Mouse (Mus musculus) MEL (cell line): ENCODE data around the gene Samd4. TPM values are rescaled to one million over a fixed set of nuclear protein-coding genes. Genes with fewer than 3 reads are reported as not detected.

Experiments used
- DNase-seq: peaks from one replicate; pipeline ENCODE4 v3.0.0; 2011; ENCODE audit warnings: low read depth, low spot score
- H3K27ac ChIP-seq: 2 replicates; pipeline ENCODE4 v1.5.1; 2012; ENCODE audit warnings: low read depth, mild to moderate bottlenecking, control low read depth, low read length, moderate library complexity; ENCODE audit not compliant: control insufficient read depth
- H3K27me3 ChIP-seq, 2 experiments: fragments of 150-350 bp in 1 of 2; sonication (generic) in 1 of 2; 2 replicates each; pipeline ENCODE4 v1.6.1; 2012; ENCODE audit warnings: low read length in 2 of 2, mild to moderate bottlenecking in 2 of 2, improper control_type of control experiment in 1 of 2, moderate library complexity in 1 of 2; ENCODE audit not compliant: insufficient read depth in 2 of 2, control insufficient read depth in 1 of 2
- H3K36me3 ChIP-seq, 2 experiments: 2 replicates each; pipeline ENCODE4 v1.6.1; 2012 to 2014; ENCODE audit warnings: low read length in 2 of 2, improper control_type of control experiment in 1 of 2, inconsistent platforms in 1 of 2, mild to moderate bottlenecking in 1 of 2; ENCODE audit not compliant: insufficient read depth in 2 of 2, control insufficient read depth in 1 of 2
- H3K4me1 ChIP-seq, 2 experiments: fragments of 150-350 bp in 1 of 2; sonication (generic) in 1 of 2; 2 replicates each; pipeline ENCODE4 v1.6.1; 2012; ENCODE audit warnings: low read length in 2 of 2, improper control_type of control experiment in 1 of 2, mild to moderate bottlenecking in 1 of 2; ENCODE audit not compliant: insufficient read depth in 2 of 2, control insufficient read depth in 1 of 2
- H3K4me3 ChIP-seq, 2 experiments: fragments of 150-350 bp in 1 of 2; sonication (generic) in 1 of 2; 2 replicates each; pipeline ENCODE4 v1.5.1; 2012; ENCODE audit warnings: low read depth in 2 of 2, low read length in 2 of 2, mild to moderate bottlenecking in 2 of 2, moderate library complexity in 2 of 2, control low read depth in 1 of 2, improper control_type of control experiment in 1 of 2; ENCODE audit not compliant: control insufficient read depth in 1 of 2, insufficient read depth in 1 of 2
- H3K79me2 ChIP-seq: 2 replicates; pipeline ENCODE4 v1.6.1; 2012; ENCODE audit warnings: mild to moderate bottlenecking, low read length, moderate library complexity; ENCODE audit not compliant: control insufficient read depth, poor library complexity, insufficient read depth
- H3K9ac ChIP-seq: 2 replicates; pipeline ENCODE4 v1.6.1; 2012; ENCODE audit warnings: low read depth, mild to moderate bottlenecking, control low read depth, low read length, moderate library complexity; ENCODE audit not compliant: control insufficient read depth, poor library complexity, severe bottlenecking
- H3K9me3 ChIP-seq: fragments of 150-350 bp; sonication (generic); replicated peaks from 2 replicates; pipeline ENCODE4 v1.6.1; 2012; ENCODE audit warnings: mild to moderate bottlenecking, low read length, improper control_type of control experiment, moderate library complexity; ENCODE audit not compliant: insufficient read depth
- BHLHE40 ChIP-seq: IDR thresholded peaks from 2 replicates; pipeline ENCODE4 v1.6.1; 2012; ENCODE audit warnings: low read depth, mild to moderate bottlenecking, inconsistent platforms, low read length, improper control_type of control experiment, borderline replicate concordance
- CHD1 ChIP-seq: IDR thresholded peaks from 2 replicates; pipeline ENCODE4 v1.6.1; 2012; ENCODE audit warnings: low read depth, mild to moderate bottlenecking, inconsistent platforms, low read length, improper control_type of control experiment
- E2F4 ChIP-seq: IDR thresholded peaks from 2 replicates; pipeline ENCODE4 v1.6.1; 2011; ENCODE audit warnings: low read depth, low read length, improper control_type of control experiment, borderline replicate concordance
- ELF1 ChIP-seq: IDR thresholded peaks from 2 replicates; pipeline ENCODE4 v1.6.1; 2014; ENCODE audit warnings: low read depth, mild to moderate bottlenecking, inconsistent platforms, low read length, improper control_type of control experiment, moderate library complexity
- EP300 ChIP-seq, 2 experiments: IDR thresholded peaks; 2 replicates each; pipeline ENCODE4 v1.6.1; 2011; ENCODE audit warnings: improper control_type of control experiment in 2 of 2, low read length in 2 of 2, low read depth in 1 of 2, mild to moderate bottlenecking in 1 of 2
- ETS1 ChIP-seq: IDR thresholded peaks from 2 replicates; pipeline ENCODE4 v1.6.1; 2012; ENCODE audit warnings: low read depth, mild to moderate bottlenecking, inconsistent platforms, low read length, improper control_type of control experiment, moderate library complexity
- GATA1 ChIP-seq: IDR thresholded peaks from 2 replicates; pipeline ENCODE4 v1.6.1; 2011; ENCODE audit warnings: low read depth, low read length, improper control_type of control experiment
- JUND ChIP-seq: IDR thresholded peaks from 2 replicates; pipeline ENCODE4 v1.6.1; 2011; ENCODE audit warnings: low read depth, mild to moderate bottlenecking, improper control_type of control experiment, low read length
- KAT2A ChIP-seq: conservative IDR thresholded peaks from 2 replicates; pipeline ENCODE4 v1.6.1; 2012; ENCODE audit warnings: low read depth, low read length, improper control_type of control experiment, inconsistent platforms
- MXI1 ChIP-seq: IDR thresholded peaks from 2 replicates; pipeline ENCODE4 v1.6.1; 2011; ENCODE audit warnings: mild to moderate bottlenecking, low read depth, low read length, improper control_type of control experiment
- MYB ChIP-seq: IDR thresholded peaks from 2 replicates; pipeline ENCODE4 v1.6.1; 2011; ENCODE audit warnings: mild to moderate bottlenecking, low read depth, low read length, improper control_type of control experiment
- MYC ChIP-seq: IDR thresholded peaks from 2 replicates; pipeline ENCODE4 v1.6.1; 2011; ENCODE audit warnings: low read depth, mild to moderate bottlenecking, low read length, improper control_type of control experiment, moderate library complexity
- NRF1 ChIP-seq: IDR thresholded peaks from 2 replicates; pipeline ENCODE4 v1.6.1; 2014; ENCODE audit warnings: low read depth, mild to moderate bottlenecking, inconsistent platforms, low read length, improper control_type of control experiment, moderate library complexity; ENCODE audit not compliant: poor library complexity, insufficient read depth, severe bottlenecking
- POLR2A ChIP-seq, 2 experiments: IDR thresholded peaks; 2 replicates each; pipeline ENCODE4 v1.6.1; 2011 to 2012; ENCODE audit warnings: low read length in 2 of 2, mild to moderate bottlenecking in 2 of 2, control low read depth in 1 of 2, improper control_type of control experiment in 1 of 2, low read depth in 1 of 2, moderate library complexity in 1 of 2; ENCODE audit not compliant: control insufficient read depth in 1 of 2, insufficient read depth in 1 of 2, poor library complexity in 1 of 2
- SIN3A ChIP-seq: IDR thresholded peaks from 2 replicates; pipeline ENCODE4 v1.6.1; 2012; ENCODE audit warnings: low read length, improper control_type of control experiment, inconsistent platforms
- SMC3 ChIP-seq: IDR thresholded peaks from 2 replicates; pipeline ENCODE4 v1.6.1; 2011; ENCODE audit warnings: low read depth, low read length, improper control_type of control experiment
- TAL1 ChIP-seq: IDR thresholded peaks from 2 replicates; pipeline ENCODE4 v1.6.1; 2012; ENCODE audit warnings: mild to moderate bottlenecking, inconsistent platforms, low read length, moderate library complexity, mixed read lengths
- TBP ChIP-seq: IDR thresholded peaks from 2 replicates; pipeline ENCODE4 v1.8.0; 2011; ENCODE audit warnings: low read depth, low read length, improper control_type of control experiment
- UBTF ChIP-seq: IDR thresholded peaks from 2 replicates; pipeline ENCODE4 v1.6.1; 2012; ENCODE audit warnings: low read depth, mild to moderate bottlenecking, inconsistent platforms, low read length, improper control_type of control experiment, moderate library complexity, borderline replicate concordance; ENCODE audit not compliant: insufficient read depth
- ZC3H11A ChIP-seq: IDR thresholded peaks from 2 replicates; pipeline ENCODE4 v1.6.1; 2012; ENCODE audit warnings: low read depth, mild to moderate bottlenecking, inconsistent platforms, low read length, improper control_type of control experiment
- ZMIZ1 ChIP-seq: IDR thresholded peaks from 2 replicates; pipeline ENCODE4 v1.6.1; 2012; ENCODE audit warnings: low read depth, mild to moderate bottlenecking, inconsistent platforms, low read length, improper control_type of control experiment, moderate library complexity
- polyA plus RNA-seq, 2 experiments: library from polyadenylated mRNA; stranded (reverse) in 1 of 2; unstranded in 1 of 2; fragments of >175 nt in 1 of 2; fragments of >200 nt in 1 of 2; gene quantifications; 2 replicates each; pipeline versions ENCODE4 v1.2.1 to v1.2.4; 2012; ENCODE audit warnings: low replicate concordance in 2 of 2, low read depth in 1 of 2; ENCODE audit not compliant: insufficient read length in 2 of 2, insufficient read depth in 1 of 2, missing spikeins in 1 of 2
- total RNA-seq: library from RNA; depleted of rRNA; stranded (reverse); fragments of 300-350 nt; gene quantifications from 2 replicates; pipeline ENCODE4 v1.2.3, GENCODE M21; 2012

Samd4 gene
- total and polyA plus RNA-seq, 3 experiments = 0.04 to 0.08 TPM; not detected in 1

GRCm38 (mm10) chr14:46898626-46899025 lies 16.0 kb downstream of the Samd4 start:
- H3K27ac ChIP-seq = no peak overlapping the region
- no peaks in the 10 kb centered on the region for H3K4me1 ChIP-seq
- H3K27me3 ChIP-seq = no peaks in the 10 kb centered on the region; a peak in 1 of 4 replicates
- TF ChIP-seq SMC3 = no peak
- no peak for TF ChIP-seq ETS1
- TF ChIP-seq TBP = no peak
- TF ChIP-seq MYB = no peak
- TF ChIP-seq EP300 (IDR thresholded peaks at IDR 0.05; ENCODE audit: low read depth in 1 of 2, low read length in 2 of 2) = no peak
- no peak overlapping the region for H3K9ac ChIP-seq
- H3K9me3 ChIP-seq = no peaks in the 10 kb centered on the region
- no peaks in the 10 kb centered on the region for H3K79me2 ChIP-seq
- H3K4me3 ChIP-seq = no peak overlapping the region
- no peak for DNase-seq
- H3K36me3 ChIP-seq = no peaks in the 10 kb centered on the region

GRCm38 (mm10) chr14:46902498-46903087 lies 19.9 kb downstream of the Samd4 start:
- Histone ChIP-seq H3K9me3 (no peaks in the 10 kb centered on the region), H3K27me3 (no peaks in the 10 kb centered on the region; a peak in 2 of 4 replicates), H3K27ac (no peak overlapping the region), H3K79me2 (no peaks in the 10 kb centered on the region), H3K9ac (no peak overlapping the region), H3K4me1 (no peaks in the 10 kb centered on the region), H3K36me3 (no peaks in the 10 kb centered on the region), H3K4me3 (no peak overlapping the region)
- TF ChIP-seq ZC3H11A (no peak), SIN3A (no peak), NRF1 (no peak), CHD1 (no peak), ZMIZ1 (no peak), KAT2A (no peak), TAL1 (no peak), MXI1 (no peak), JUND (no peak), MYC (no peak), E2F4 (no peak), BHLHE40 (no peak), POLR2A (IDR thresholded peaks at IDR 0.05; ENCODE audit: control insufficient read depth in 1 of 2, insufficient read depth in 1 of 2, low read depth in 1 of 2, low read length in 2 of 2, poor library complexity in 1 of 2) (no peak), GATA1 (no peak), UBTF (no peak), SMC3 (no peak), ELF1 (no peak)
- no peak for DNase-seq
